24 mouse cellular contexts compared by ENCODE assay signal in genomic region chr13:96579104-96579503, GRCm38 (mm10). TPM values are rescaled to one million over a fixed set of nuclear protein-coding genes. Genes with fewer than 3 reads are reported as not detected.
DNase-seq lines count a peak whose midpoint lies in the region; ATAC-seq and TF ChIP-seq lines count a peak whose summit lies in the region.
"Had no signal": no experiment of that assay in that cellular context is flagged by ENCODE, and none has a peak within 500 bp of the region (broad histone marks: within the 10 kb centered on the region; RNA-seq: fewer than 3 reads in every experiment).

No protein-coding gene starts in this region.

- no peak overlapping the region for H3K9ac ChIP-seq in MEL (ENCODE audit: control insufficient read depth, low read depth, low read length, poor library complexity, severe bottlenecking)
- no peak overlapping the region for H3K9ac ChIP-seq in midbrain, postnatal 0 days (replicated peaks; ENCODE audit: low read length, poor library complexity, severe bottlenecking)
- H3K9ac ChIP-seq: forebrain, embryonic 13.5 days; forebrain, embryonic 15.5 days; forebrain, postnatal 0 days had no signal

- no peak for TF ChIP-seq EP300 in MEL (IDR thresholded peaks at IDR 0.05; ENCODE audit: low read depth in 1 of 2, low read length in 2 of 2)

- peaks cover 0 to 2% of the 10 kb centered on the region in 2 experiments; a peak in 3 of 4 replicates for H3K4me1 ChIP-seq in MEL (ENCODE audit: control insufficient read depth in 1 of 2, insufficient read depth in 2 of 2, low read length in 2 of 2)
- no peaks in the 10 kb centered on the region for H3K4me1 ChIP-seq in midbrain, postnatal 0 days (ENCODE audit: insufficient read depth, low read length)
- H3K4me1 ChIP-seq in lung, adult 2 months (ENCODE audit: control insufficient read depth, insufficient read depth, low read length) = peaks cover 2% of the 10 kb centered on the region; the same call in 1 of the 2 replicates
- H3K4me1 ChIP-seq: forebrain, embryonic 13.5 days; forebrain, embryonic 15.5 days had no signal

- no peak overlapping the region for H3K4me3 ChIP-seq in MEL (ENCODE audit: control insufficient read depth in 1 of 2, insufficient read depth in 1 of 2, low read depth in 2 of 2, low read length in 2 of 2)
- H3K4me3 ChIP-seq in midbrain, postnatal 0 days (ENCODE audit: low read depth, low read length) = no peak overlapping the region
- no peak overlapping the region for H3K4me3 ChIP-seq in lung, adult 2 months (replicated peaks; ENCODE audit: extremely low read depth, low read depth, low read length)
- H3K4me3 ChIP-seq: forebrain, embryonic 13.5 days; forebrain, embryonic 15.5 days had no signal

- peaks cover 0 to 5% of the 10 kb centered on the region in 2 experiments; a peak in 1 of 4 replicates for H3K36me3 ChIP-seq in MEL (ENCODE audit: control insufficient read depth in 1 of 2, insufficient read depth in 2 of 2, low read length in 2 of 2)
- H3K36me3 ChIP-seq in midbrain, postnatal 0 days (ENCODE audit: insufficient read depth, low read length) = no peaks in the 10 kb centered on the region
- H3K36me3 ChIP-seq: forebrain, embryonic 15.5 days had no signal

- peak; percentile 20 for DNase-seq in 416B (ENCODE audit: low read depth)
- peak; percentile 36 for DNase-seq in MEL (ENCODE audit: low read depth, low spot score)
- DNase-seq in midbrain, postnatal 0 days (ENCODE audit: low spot score) = no peak
- no peak for DNase-seq in adrenal gland, adult (ENCODE audit: inconsistent age in 2 of 2, low spot score in 1 of 2)
- no peak for DNase-seq in lung, adult 2 months
- DNase-seq in frontal cortex, adult 2 months (ENCODE audit: extremely low spot score in 1 of 2, low spot score in 1 of 2) = no peak
- DNase-seq: adrenal gland, adult 2 months; adrenal gland, postnatal 10 days; adrenal gland, postnatal 25 days; B cell, adult 2 months; cerebellum, adult 11 months; cerebellum, adult 18-20 months; cerebellum, adult 8-10 months; cerebellum, adult 9-11 months; cerebellum, postnatal 14 days; cerebellum, postnatal 36 days; forebrain, postnatal 0 days had no signal

- no peak overlapping the region for H3K4me2 ChIP-seq in midbrain, postnatal 0 days (ENCODE audit: low read depth, low read length, poor library complexity, severe bottlenecking)
- H3K4me2 ChIP-seq: forebrain, embryonic 13.5 days; forebrain, embryonic 15.5 days had no signal

- no peak for TF ChIP-seq POLR2A in MEL (IDR thresholded peaks at IDR 0.05; ENCODE audit: control insufficient read depth in 1 of 2, insufficient read depth in 1 of 2, low read depth in 1 of 2, low read length in 2 of 2, poor library complexity in 1 of 2)
- TF ChIP-seq POLR2A in lung, adult 2 months (IDR thresholded peaks at IDR 0.05; ENCODE audit: borderline replicate concordance, extremely low read depth, low read depth, low read length) = no peak

- ATAC-seq in common myeloid progenitor, adult 5-6 weeks (replicated peaks; ENCODE audit: low read depth, poor library complexity, severe bottlenecking) = peak; percentile 47; the same call in 1 of the 2 replicates
- ATAC-seq in hematopoietic stem cell, adult 5-6 weeks (replicated peaks in 1 of 2; ENCODE audit: insufficient read depth in 1 of 2, low FRiP score in 2 of 2, low TSS enrichment in 1 of 2, low read depth in 1 of 2, poor library complexity in 2 of 2, severe bottlenecking in 2 of 2) = peak; percentile 56 to 62; a peak in 2 of 4 replicates
- ATAC-seq in midbrain, postnatal 0 days (ENCODE audit: low FRiP score) = no peak
- ATAC-seq: CD4-positive, CD25-positive, alpha-beta regulatory T cell, adult 4 months; forebrain, embryonic 13.5 days; forebrain, embryonic 15.5 days; forebrain, postnatal 0 days had no signal

- no peak for TF ChIP-seq RAD21 in MEL (IDR thresholded peaks at IDR 0.05; ENCODE audit: low read depth, low read length)

- no peaks in the 10 kb centered on the region for H3K27me3 ChIP-seq in MEL (ENCODE audit: control insufficient read depth in 1 of 2, insufficient read depth in 2 of 2, low read length in 2 of 2)
- no peaks in the 10 kb centered on the region for H3K27me3 ChIP-seq in midbrain, postnatal 0 days (ENCODE audit: insufficient read depth, low read length)
- H3K27me3 ChIP-seq: CH12.LX; forebrain, embryonic 13.5 days; forebrain, embryonic 15.5 days had no signal

- no peaks in the 10 kb centered on the region for H3K79me2 ChIP-seq in MEL (ENCODE audit: control insufficient read depth, insufficient read depth, low read length, poor library complexity)

- 88% methylated on average over 2 of the region's 2 CpGs for WGBS in midbrain, postnatal 0 days
- 70% methylated on average over 2 of the region's 2 CpGs for WGBS in lung, adult 2 months

- TF ChIP-seq CTCF in MEL (IDR thresholded peaks at IDR 0.05 in 2 of 3, conservative IDR thresholded peaks at IDR 0.05 in 1 of 3; ENCODE audit: control insufficient read depth in 1 of 3, insufficient read depth in 1 of 3, low read depth in 2 of 3, low read length in 3 of 3, poor library complexity in 1 of 3, severe bottlenecking in 1 of 3) = no peak
- TF ChIP-seq CTCF in midbrain, postnatal 0 days (IDR thresholded peaks at IDR 0.05) = no peak
- TF ChIP-seq CTCF in lung, adult 2 months (IDR thresholded peaks at IDR 0.05; ENCODE audit: insufficient read depth, low read length) = no peak

- no peak overlapping the region for H3K27ac ChIP-seq in MEL (ENCODE audit: control insufficient read depth, low read depth, low read length)
- H3K27ac ChIP-seq in midbrain, postnatal 0 days (ENCODE audit: low read depth, low read length) = no peak overlapping the region
- H3K27ac ChIP-seq: forebrain, embryonic 13.5 days; forebrain, embryonic 15.5 days had no signal

- no peaks in the 10 kb centered on the region for H3K9me3 ChIP-seq in MEL (replicated peaks; ENCODE audit: insufficient read depth, low read length)
- H3K9me3 ChIP-seq in midbrain, postnatal 0 days (ENCODE audit: low read length) = no peaks in the 10 kb centered on the region
- H3K9me3 ChIP-seq: forebrain, embryonic 13.5 days; forebrain, embryonic 15.5 days; G1E had no signal

TF ChIP-seq in MEL, 35 proteins besides CTCF, POLR2A, EP300 and RAD21:
- TF ChIP-seq GATA1 (IDR thresholded peaks at IDR 0.05; ENCODE audit: low read depth, low read length) = no peak
- no peak for TF ChIP-seq SIN3A (IDR thresholded peaks at IDR 0.05; ENCODE audit: low read length)
- no peak for TF ChIP-seq NELFE (IDR thresholded peaks at IDR 0.05; ENCODE audit: low read depth, low read length)
- no peak for TF ChIP-seq USF1 (IDR thresholded peaks at IDR 0.05; ENCODE audit: low read depth, low read length)
- TF ChIP-seq TCF12 (IDR thresholded peaks at IDR 0.05; ENCODE audit: low read depth, low read length) = no peak
- TF ChIP-seq MYC (IDR thresholded peaks at IDR 0.05; ENCODE audit: low read depth, low read length) = no peak

RNA-seq across cellular contexts. Expression of gene Col4a3bp, which starts 36.7 kb away (rescaled TPM):
- 8.8 and 8.9 TPM in 2 replicates for total RNA-seq in MEL (2012; rRNA removed)
- polyA plus RNA-seq in MEL (2012; ENCODE audit: insufficient read depth in 1 of 2, insufficient read length in 2 of 2, low read depth in 1 of 2, low replicate concordance in 2 of 2, missing spikeins in 1 of 2) = 10 to 100 TPM in 1 of 2 experiments, not detected in 1; 12.1 TPM
- total RNA-seq in common myeloid progenitor, adult 5-6 weeks (2017) = 47.7 and 60.5 TPM in 2 replicates
- 73.1 and 90.3 TPM in 2 replicates for total RNA-seq in hematopoietic stem cell, adult 5-6 weeks (2017)
- total RNA-seq in midbrain, postnatal 0 days (2014; rRNA removed) = 43.4 and 49.1 TPM in 2 replicates
- polyA plus RNA-seq in midbrain, postnatal 0 days (2015; fragmentation: Nextera tagmentation; extraction: Ambion mirVana) = 6.3 and 9.6 TPM in 2 replicates
- 15.2 and 21.4 TPM in 2 replicates for polyA plus RNA-seq in lung, adult 2 months (2012; rRNA removed)
- polyA plus RNA-seq in frontal cortex, adult 2 months (2012; rRNA removed) = 31.3 and 36.7 TPM in 2 replicates

RNA-seq across cellular contexts. Expression of gene Polk, which starts 36.7 kb away (rescaled TPM):
- total RNA-seq in MEL (2012; rRNA removed) = 2.8 and 2.9 TPM in 2 replicates
- polyA plus RNA-seq in MEL (2012; ENCODE audit: insufficient read depth in 1 of 2, insufficient read length in 2 of 2, low read depth in 1 of 2, low replicate concordance in 2 of 2, missing spikeins in 1 of 2) = 1 to 10 TPM in 1 of 2 experiments, not detected in 1; 3.6 TPM
- 13.9 and 16.3 TPM in 2 replicates for total RNA-seq in common myeloid progenitor, adult 5-6 weeks (2017)
- 14.5 and 20.4 TPM in 2 replicates for total RNA-seq in hematopoietic stem cell, adult 5-6 weeks (2017)
- total RNA-seq in midbrain, postnatal 0 days (2014; rRNA removed) = 6.2 and 8.2 TPM in 2 replicates
- polyA plus RNA-seq in midbrain, postnatal 0 days (2015; fragmentation: Nextera tagmentation; extraction: Ambion mirVana) = 4.7 and 5.3 TPM in 2 replicates
- polyA plus RNA-seq in lung, adult 2 months (2012; rRNA removed) = 1.7 and 3.6 TPM in 2 replicates
- polyA plus RNA-seq in frontal cortex, adult 2 months (2012; rRNA removed) = 6.9 and 8.5 TPM in 2 replicates

Comparison
In these comparisons a context has a peak if more than half of its experiments do, and no peak if none do; other contexts are left out.
1. DNase-seq: peak in 416B (single experiment) and MEL (single experiment); none in midbrain, postnatal 0 days (single experiment), adrenal gland, adult (0 of 2), lung, adult 2 months (single experiment) and frontal cortex, adult 2 months (0 of 2).